Mouse (Mus musculus): ENCODE data around the gene Abraxas1.

Abraxas1 gene

GRCm38 (mm10) chr5:100820483-100821184 is at the start of gene Abraxas1:
Gene Abraxas1, minus strand, starts transcription at chr5:100820965.
- DNase-seq (ENCODE audit: low read depth, low spot score): peak; percentile 71

GRCm38 (mm10) chr5:100869197-100869895 is 48.6 kb upstream of the Abraxas1 start:
- DNase-seq (ENCODE audit: low read depth, low spot score): no peak

- no peak for DNase-seq (ENCODE audit: low read depth, low spot score)
Measured at GRCm38 (mm10) chr5:100866183-100866582, 45.4 kb upstream of the Abraxas1 start.

DNA sequence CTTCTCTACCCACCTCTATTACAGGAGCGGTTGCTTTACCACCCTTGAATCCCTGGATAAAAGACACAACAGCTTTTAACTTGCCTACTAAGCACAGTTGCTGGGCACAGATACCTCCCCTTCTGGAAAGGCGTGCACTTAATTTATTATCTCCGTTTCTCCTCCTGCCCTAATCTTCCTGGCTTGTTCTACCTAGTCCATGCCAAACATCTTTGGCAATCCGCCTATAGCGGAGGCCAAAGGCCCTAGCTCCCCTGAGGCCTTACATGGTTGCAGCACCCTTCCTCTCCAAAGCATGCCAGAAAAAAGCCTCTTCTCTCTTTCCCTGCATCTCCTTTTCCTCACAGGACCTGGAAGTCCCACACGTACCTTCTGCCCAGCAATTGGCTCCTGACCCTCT is 43.7 kb upstream of the Abraxas1 start:
- DNase-seq (ENCODE audit: low read depth, low spot score): no peak

DNA sequence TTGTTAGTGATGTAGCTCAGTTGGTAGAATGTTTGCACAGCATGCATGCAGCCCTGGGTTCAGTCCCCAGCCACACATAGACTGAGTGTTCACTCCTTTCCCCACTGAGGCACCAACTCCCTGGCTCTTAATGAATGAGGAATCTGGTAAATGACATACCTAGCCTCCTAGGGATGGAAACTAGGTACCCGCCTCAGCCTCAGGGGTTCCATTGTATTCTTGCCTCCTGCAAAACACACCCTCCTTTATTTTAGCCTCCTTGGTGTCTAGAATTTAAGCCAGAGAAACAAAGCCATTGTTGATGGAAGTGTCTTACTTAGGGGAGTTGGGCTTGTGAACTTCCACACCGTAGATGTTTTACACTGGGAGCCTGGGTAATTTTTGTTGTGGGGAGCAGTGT is 42.3 kb upstream of the Abraxas1 start:
- DNase-seq (ENCODE audit: low read depth, low spot score): no peak

- DNase-seq (ENCODE audit: low read depth, low spot score): no peak
Measured at GRCm38 (mm10) chr5:100861811-100862210, 41.0 kb upstream of the Abraxas1 start.

DNA sequence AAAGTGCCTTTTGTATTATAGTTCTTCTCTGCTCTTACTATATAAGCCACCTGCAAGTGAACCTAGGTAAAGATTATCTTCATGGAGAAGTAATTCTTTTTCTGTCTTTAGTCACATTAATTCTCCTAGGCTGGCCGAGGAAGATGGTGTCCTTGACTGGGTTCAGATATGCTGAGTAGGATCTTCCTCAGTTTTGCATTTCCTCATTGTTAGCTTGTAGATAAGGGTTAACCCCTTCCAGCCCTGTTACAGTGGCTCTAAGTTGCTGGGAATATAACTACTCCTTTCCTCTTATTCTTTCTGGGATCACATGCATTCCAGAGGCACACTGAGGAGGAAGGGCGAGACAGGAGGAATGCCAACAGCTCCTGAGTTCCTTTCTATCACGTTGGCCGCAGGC is 40.4 kb upstream of the Abraxas1 start:
- DNase-seq (ENCODE audit: low read depth, low spot score): no peak

- no peak for DNase-seq (ENCODE audit: low read depth, low spot score)
Measured at GRCm38 (mm10) chr5:100860417-100861053, 39.8 kb upstream of the Abraxas1 start.

- DNase-seq (ENCODE audit: low read depth, low spot score): no peak
Measured at GRCm38 (mm10) chr5:100856552-100856951, 35.8 kb upstream of the Abraxas1 start.

GRCm38 (mm10) chr5:100853963-100854362 is 33.2 kb upstream of the Abraxas1 start:
- no peak for DNase-seq (ENCODE audit: low read depth, low spot score)

GRCm38 (mm10) chr5:100847143-100847542 is 26.4 kb upstream of the Abraxas1 start:
- no peak for DNase-seq (ENCODE audit: low read depth, low spot score)

DNA sequence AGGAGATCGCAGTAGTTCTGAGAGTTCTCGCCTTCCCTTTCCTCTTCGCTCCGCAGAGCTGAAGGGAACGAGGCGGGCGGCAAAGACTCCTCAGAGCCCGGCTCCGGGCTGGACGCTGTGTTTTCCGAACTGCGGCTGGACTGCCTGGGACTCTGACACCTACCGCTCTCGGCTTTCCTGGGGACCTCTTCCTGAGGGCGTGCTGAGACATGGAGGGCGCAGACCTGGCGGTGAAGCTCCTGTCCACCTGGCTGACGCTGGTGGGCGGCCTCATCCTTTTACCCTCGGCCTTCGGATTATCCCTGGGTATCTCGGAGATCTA is 25.8 kb upstream of the Abraxas1 start:
- DNase-seq (ENCODE audit: low read depth, low spot score): no peak

GRCm38 (mm10) chr5:100845848-100846598 is 25.3 kb upstream of the Abraxas1 start:
- DNase-seq (ENCODE audit: low read depth, low spot score): no peak

DNA sequence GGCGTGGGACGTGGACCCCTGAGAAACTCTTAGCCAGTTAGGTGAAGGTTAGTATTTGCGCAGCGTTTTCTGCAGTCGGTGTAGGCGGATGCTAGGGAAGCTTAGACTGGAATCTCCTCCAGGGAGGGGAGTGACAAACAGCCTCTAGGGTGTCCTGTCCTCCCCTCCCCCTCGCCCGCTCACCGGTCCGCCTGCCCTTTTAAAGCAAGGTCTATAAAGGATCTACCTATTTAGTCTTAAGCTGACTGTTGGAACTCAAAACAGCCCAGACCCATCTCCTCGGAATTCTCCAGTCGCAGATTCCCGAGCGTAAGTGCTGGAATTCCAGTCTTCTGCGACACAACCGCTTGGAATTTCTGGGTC is 24.7 kb upstream of the Abraxas1 start, which contains the start of gene Gpat3:
Gene Gpat3, plus strand, starts transcription at position 229 of the 363 bp plus-strand sequence.
- no peak for DNase-seq (ENCODE audit: low read depth, low spot score)

DNA sequence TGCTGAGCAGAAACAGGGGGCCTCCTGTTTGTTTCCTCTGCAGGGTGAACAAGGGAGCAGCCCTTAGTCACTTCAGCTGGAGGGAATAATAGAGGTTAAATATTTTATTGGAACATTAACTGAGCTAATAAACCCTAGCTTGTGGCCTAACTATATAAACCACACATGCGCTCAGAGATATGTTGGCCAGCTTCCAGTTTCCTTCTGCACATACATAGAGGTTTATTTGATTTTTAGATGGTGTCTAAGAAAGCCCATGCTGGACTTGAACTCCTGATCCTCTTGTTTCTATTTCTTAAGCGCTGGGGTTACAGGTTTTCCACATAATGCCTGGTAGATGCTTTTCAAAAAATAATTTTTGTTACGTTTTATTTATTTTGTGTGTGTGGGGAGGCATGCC is 23.7 kb upstream of the Abraxas1 start:
- no peak for DNase-seq (ENCODE audit: low read depth, low spot score)

DNA sequence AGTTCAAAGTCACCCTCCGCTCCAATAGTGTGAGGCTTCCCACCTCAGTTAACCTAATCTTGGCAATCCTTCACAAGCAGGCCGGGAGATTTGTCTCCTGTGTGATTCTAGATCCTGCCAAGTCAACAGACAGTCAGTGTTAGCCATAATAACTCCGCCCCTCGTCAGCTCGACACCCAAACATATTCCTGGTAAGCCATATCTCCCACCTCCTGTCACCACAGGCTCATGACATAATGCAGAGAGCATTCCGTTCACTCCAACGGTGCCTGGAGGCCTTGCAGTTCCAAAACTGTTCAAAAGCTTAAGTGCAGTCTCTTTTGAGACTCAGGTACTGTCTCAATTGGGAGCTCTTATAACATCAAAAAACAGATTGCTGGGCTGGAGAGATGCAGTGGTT is 17.1 kb upstream of the Abraxas1 start:
- no peak for DNase-seq (ENCODE audit: low read depth, low spot score)

DNA sequence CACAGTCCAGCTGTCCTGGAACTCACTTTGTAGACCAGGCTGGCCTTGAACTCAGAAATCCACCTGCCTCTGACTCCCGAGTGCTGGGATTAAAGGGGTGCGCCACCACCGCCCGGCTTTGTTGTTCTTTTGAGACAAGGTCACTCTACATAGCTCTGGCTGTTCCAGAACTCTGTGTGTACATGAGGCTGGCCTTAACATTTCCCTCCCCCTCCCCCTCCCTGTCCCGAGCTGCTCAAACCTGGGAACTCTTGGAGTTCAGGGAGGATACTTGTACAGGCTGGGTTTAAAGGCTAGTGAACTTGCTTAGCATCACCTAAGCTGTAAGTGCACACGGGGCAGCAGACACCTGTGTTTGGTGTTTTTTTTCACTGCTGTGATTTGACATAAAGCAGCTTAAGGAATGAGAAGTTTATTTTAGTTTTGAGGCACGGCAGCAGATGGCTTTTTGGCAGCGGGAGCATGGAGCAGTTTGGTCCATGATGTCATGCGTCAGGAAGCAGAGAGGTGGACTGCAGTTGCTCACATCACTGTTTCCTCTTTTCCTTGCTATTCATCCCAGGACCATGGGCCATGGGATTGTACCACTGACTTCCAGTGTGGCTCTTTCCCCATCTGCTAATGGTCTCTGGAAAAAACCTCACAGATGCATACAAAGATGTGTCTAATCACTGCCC is 15.2 kb upstream of the Abraxas1 start:
- DNase-seq (ENCODE audit: low read depth, low spot score): no peak

DNA sequence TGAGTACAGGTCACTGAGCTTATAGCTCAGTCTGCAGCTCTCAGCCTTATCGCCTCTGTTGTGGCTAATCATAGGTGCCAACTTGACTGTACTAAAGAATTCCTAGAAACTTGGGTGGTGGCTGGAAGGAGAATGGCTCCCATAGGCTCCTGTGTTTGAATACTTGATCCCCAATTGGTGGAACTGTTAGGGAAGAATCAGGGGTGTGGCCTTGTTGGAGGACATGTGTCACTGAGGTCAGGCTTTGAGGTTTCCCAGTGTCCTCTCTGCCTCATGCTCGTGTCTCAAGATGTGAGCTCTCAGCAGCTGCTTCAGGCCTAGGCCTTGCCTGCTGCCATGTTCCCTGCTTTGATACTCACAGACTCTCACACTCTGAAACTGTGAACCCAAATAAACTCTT is 13.1 kb upstream of the Abraxas1 start:
- DNase-seq (ENCODE audit: low read depth, low spot score): no peak

DNA sequence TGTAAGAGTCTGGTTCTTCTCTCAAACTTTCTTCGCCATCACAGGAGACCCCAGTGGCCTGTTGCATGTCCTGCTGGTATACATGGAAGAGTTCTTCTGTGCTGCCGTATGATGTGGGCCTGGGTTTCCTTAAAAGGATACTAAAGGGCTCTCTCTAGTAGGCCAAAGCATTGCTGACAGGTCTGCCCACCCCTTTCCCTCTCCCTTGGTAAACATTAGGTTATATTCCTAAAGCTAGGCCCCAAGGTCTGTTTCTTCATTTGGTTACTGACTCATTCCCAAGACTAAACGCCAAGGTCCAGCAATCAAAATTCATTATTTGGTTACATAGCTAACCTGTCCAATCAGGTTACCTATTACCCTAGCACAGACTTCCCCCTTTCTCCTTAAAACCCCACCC is 11.9 kb upstream of the Abraxas1 start:
- no peak for DNase-seq (ENCODE audit: low read depth, low spot score)

- no peak for DNase-seq (ENCODE audit: low read depth, low spot score)
Measured at GRCm38 (mm10) chr5:100828701-100829100, 7.9 kb upstream of the Abraxas1 start.

GRCm38 (mm10) chr5:100826531-100826930 is 5.8 kb upstream of the Abraxas1 start:
- DNase-seq (ENCODE audit: low read depth, low spot score): no peak

DNA sequence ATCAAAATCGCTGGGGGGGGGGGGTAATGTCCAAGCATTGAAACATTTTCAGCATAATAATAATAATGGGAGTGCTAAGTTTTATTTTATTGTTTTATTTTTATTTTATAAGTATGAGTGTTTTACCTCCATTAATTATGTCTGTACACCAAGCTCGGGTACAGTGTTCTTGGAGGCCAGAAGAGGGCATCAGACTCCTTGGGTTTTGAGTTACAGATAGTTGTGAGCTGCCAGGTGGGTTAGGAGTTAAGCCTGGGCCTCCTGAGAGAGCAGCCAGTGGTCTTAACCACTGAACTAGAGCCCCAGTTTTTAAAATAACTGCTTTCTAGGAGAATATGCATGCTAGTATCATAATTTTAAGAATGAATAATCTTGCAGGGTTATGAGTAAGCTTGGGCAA is 5.2 kb upstream of the Abraxas1 start:
- DNase-seq (ENCODE audit: low read depth, low spot score): no peak
